Mouse (Mus musculus) liver, postnatal 0 days (tissue): ENCODE data around the gene Srprb.

Experiments used
- CTCF ChIP-seq: sonication (generic); IDR thresholded peaks from 2 replicates; pipeline ENCODE4 v1.5.1; 2016; ENCODE audit warnings: antibody characterized with exemption, low read depth
- EP300 ChIP-seq: IDR thresholded peaks from 2 replicates; pipeline ENCODE4 v1.6.1; 2016; ENCODE audit warnings: antibody characterized with exemption, low read depth, mild to moderate bottlenecking

DNA sequence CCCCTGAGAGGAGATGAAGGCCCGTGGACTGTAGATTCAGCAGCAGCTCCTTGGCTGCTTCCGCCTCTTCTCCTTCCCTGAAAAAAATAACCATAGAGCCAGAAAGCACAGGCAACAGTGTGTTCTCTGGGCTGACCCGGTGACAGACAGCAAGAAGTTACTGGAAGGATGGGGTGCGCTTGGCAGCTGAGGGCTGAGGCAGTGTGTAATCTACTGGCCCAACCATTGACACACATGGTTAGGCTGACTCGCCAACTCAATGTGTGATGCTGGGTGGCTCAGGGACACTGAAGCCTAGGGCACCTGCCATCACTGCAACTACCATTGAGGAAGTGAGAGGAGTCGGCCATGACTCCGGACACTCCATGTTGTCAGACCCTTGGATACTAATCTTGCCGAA lies 20.1 kb downstream of the Srprb start:
- TF ChIP-seq CTCF (no peak), EP300 (no peak)
